Mouse (Mus musculus): Measurements from ENCODE around the gene Psma6. TPM values are rescaled to one million over a fixed set of nuclear protein-coding genes. Genes with fewer than 3 reads are reported as not detected.

Gene Psma6
- polyA plus RNA-seq, 1 experiment from 2014 or later, result 292 TPM

DNA sequence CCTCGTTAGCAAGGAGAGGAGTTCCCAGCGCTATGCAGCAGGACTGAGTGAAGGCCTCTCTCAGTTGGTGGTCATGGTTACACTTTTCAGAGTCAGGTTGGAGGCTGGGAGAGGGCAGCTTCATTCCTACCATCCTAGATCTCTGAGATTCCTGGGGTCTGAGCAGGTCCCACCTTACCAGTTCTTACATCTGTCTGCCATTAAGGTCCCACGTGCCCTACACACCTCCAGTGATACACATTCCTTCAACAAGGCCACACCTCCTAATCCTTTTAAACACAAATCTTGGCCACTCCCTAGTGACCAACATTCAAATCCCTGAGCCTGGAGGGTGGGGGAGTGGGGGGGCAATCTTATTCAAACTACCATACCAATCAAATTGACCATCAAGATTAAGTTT lies 72.1 kb downstream of the Psma6 start:
- Histone ChIP-seq H3K9me3 (ENCODE audit: control insufficient read depth) (no peaks in the 10 kb centered on the region), H3K4me2 (replicated peaks; ENCODE audit: low read depth) (no peak overlapping the region), H3K9ac (ENCODE audit: low read depth, low read length) (no peak overlapping the region), H3K27me3 (replicated peaks; ENCODE audit: control insufficient read depth, insufficient read depth, low read length) (no peaks in the 10 kb centered on the region), H3K4me1 (replicated peaks; ENCODE audit: control insufficient read depth, insufficient read depth, low read length) (0 out of 2 replicates have a peak, but pooled peaks cover 17% of the 10 kb centered on the region), H3K27ac (ENCODE audit: low read depth, low read length) (no peak overlapping the region), H3K36me3 (ENCODE audit: control insufficient read depth, insufficient read depth) (no peaks in the 10 kb centered on the region), H3K4me3 (ENCODE audit: low read depth, low read length) (no peak overlapping the region)
- WGBS, result 63% methylated on average over 3 of the region's 3 CpGs
- no peak for ATAC-seq
- TF ChIP-seq CTCF (IDR thresholded peaks at IDR 0.05; ENCODE audit: low read depth), result no peak

GRCm38 (mm10) chr12:55456893-55457292 lies 72.9 kb downstream of the Psma6 start:
- no peak overlapping the region for H3K9ac ChIP-seq (ENCODE audit: low read depth, low read length)
- H3K4me1 ChIP-seq (replicated peaks; ENCODE audit: control insufficient read depth, insufficient read depth, low read length), result 0 out of 2 replicates have a peak, but pooled peaks cover 17% of the 10 kb centered on the region
- no peak overlapping the region for H3K4me2 ChIP-seq (replicated peaks; ENCODE audit: low read depth)
- H3K27ac ChIP-seq (ENCODE audit: low read depth, low read length), result no peak overlapping the region
- H3K4me3 ChIP-seq (ENCODE audit: low read depth, low read length), result no peak overlapping the region
- H3K27me3 ChIP-seq (replicated peaks; ENCODE audit: control insufficient read depth, insufficient read depth, low read length), result no peaks in the 10 kb centered on the region
- no peak for ATAC-seq
- H3K36me3 ChIP-seq (ENCODE audit: control insufficient read depth, insufficient read depth), result no peaks in the 10 kb centered on the region
- no peaks in the 10 kb centered on the region for H3K9me3 ChIP-seq (ENCODE audit: control insufficient read depth)
- 89% methylated on average over 5 of the region's 5 CpGs for WGBS
- no peak for TF ChIP-seq CTCF (IDR thresholded peaks at IDR 0.05; ENCODE audit: low read depth)

GRCm38 (mm10) chr12:55459739-55460138 lies 75.7 kb downstream of the Psma6 start:
- Histone ChIP-seq H3K4me2 (replicated peaks; ENCODE audit: low read depth) (no peak overlapping the region), H3K36me3 (ENCODE audit: control insufficient read depth, insufficient read depth) (no peaks in the 10 kb centered on the region), H3K27ac (ENCODE audit: low read depth, low read length) (no peak overlapping the region), H3K27me3 (replicated peaks; ENCODE audit: control insufficient read depth, insufficient read depth, low read length) (no peaks in the 10 kb centered on the region), H3K9me3 (ENCODE audit: control insufficient read depth) (no peaks in the 10 kb centered on the region), H3K4me1 (replicated peaks; ENCODE audit: control insufficient read depth, insufficient read depth, low read length) (peaks cover 21% of the 10 kb centered on the region), H3K4me3 (ENCODE audit: low read depth, low read length) (no peak overlapping the region), H3K9ac (ENCODE audit: low read depth, low read length) (no peak overlapping the region)
- peak; percentile 50; the same call in 1 of the 2 replicates for ATAC-seq
- 33% methylated on average over 8 of the region's 8 CpGs for WGBS
- TF ChIP-seq CTCF (IDR thresholded peaks at IDR 0.05; ENCODE audit: low read depth), result no peak

DNA sequence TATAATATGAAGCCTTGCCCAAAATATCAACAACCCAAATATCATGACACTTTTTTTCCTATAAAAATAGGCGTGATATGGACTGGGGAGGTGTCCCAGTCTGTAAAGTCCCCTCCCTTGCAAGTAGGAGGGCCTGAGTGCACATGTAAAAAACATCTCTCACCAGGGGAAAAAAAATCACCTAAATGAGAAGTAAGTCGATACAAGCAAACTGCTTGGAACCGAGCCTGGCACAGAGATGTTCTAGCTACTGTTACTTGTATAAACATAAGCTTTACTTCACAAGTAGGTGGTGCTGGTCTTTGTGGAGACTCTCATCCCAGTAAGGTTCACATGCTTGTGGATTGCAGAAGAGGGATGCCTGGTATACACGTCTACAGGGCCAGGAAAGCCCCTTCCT lies 76.9 kb downstream of the Psma6 start:
- no peak overlapping the region for H3K4me2 ChIP-seq (replicated peaks; ENCODE audit: low read depth)
- no peaks in the 10 kb centered on the region for H3K27me3 ChIP-seq (replicated peaks; ENCODE audit: control insufficient read depth, insufficient read depth, low read length)
- no peak overlapping the region for H3K9ac ChIP-seq (ENCODE audit: low read depth, low read length)
- no peak overlapping the region for H3K4me3 ChIP-seq (ENCODE audit: low read depth, low read length)
- WGBS, result 54% methylated on average over 4 of the region's 4 CpGs
- H3K36me3 ChIP-seq (ENCODE audit: control insufficient read depth, insufficient read depth), result no peaks in the 10 kb centered on the region
- TF ChIP-seq CTCF (IDR thresholded peaks at IDR 0.05; ENCODE audit: low read depth), result 0 out of 2 replicates have a peak, but pooled peaks have one; percentile 8
- H3K9me3 ChIP-seq (ENCODE audit: control insufficient read depth), result no peaks in the 10 kb centered on the region
- H3K4me1 ChIP-seq (replicated peaks; ENCODE audit: control insufficient read depth, insufficient read depth, low read length), result peaks cover 26% of the 10 kb centered on the region
- no peak for ATAC-seq
- no peak overlapping the region for H3K27ac ChIP-seq (ENCODE audit: low read depth, low read length)

DNA sequence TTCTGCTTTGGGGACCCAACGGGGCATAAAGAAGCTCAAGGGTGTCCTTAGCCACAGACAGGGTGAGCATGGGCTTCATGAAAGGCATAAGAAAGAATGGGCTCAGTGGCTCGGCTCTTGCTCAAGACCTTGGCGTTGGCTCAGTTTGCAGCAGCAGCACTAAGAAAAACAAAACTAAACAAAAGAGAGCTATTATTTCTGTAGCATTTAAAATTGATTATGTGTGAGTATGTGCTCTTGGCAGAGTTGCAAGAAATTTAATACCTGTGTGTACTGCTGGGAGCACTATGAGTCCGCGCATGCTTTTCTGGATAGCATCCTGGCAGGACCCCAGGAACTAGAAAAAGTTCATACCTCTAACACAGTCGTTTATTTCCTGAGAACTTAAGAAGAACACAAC lies 77.7 kb downstream of the Psma6 start:
- H3K4me1 ChIP-seq (replicated peaks; ENCODE audit: control insufficient read depth, insufficient read depth, low read length), result peaks cover 24% of the 10 kb centered on the region
- TF ChIP-seq CTCF (IDR thresholded peaks at IDR 0.05; ENCODE audit: low read depth), result no peak
- no peak for ATAC-seq

GRCm38 (mm10) chr12:55462456-55462855 lies 78.4 kb downstream of the Psma6 start:
- TF ChIP-seq CTCF (IDR thresholded peaks at IDR 0.05; ENCODE audit: low read depth), result no peak
- ATAC-seq, result no peak
- no peak overlapping the region for H3K27ac ChIP-seq (ENCODE audit: low read depth, low read length)
- no peak overlapping the region for H3K4me2 ChIP-seq (replicated peaks; ENCODE audit: low read depth)
- H3K27me3 ChIP-seq (replicated peaks; ENCODE audit: control insufficient read depth, insufficient read depth, low read length), result no peaks in the 10 kb centered on the region
- no peak overlapping the region for H3K9ac ChIP-seq (ENCODE audit: low read depth, low read length)
- WGBS, result 56% methylated on average over 6 of the region's 6 CpGs
- peaks cover 24% of the 10 kb centered on the region for H3K4me1 ChIP-seq (replicated peaks; ENCODE audit: control insufficient read depth, insufficient read depth, low read length)
- H3K36me3 ChIP-seq (ENCODE audit: control insufficient read depth, insufficient read depth), result no peaks in the 10 kb centered on the region
- no peak overlapping the region for H3K4me3 ChIP-seq (ENCODE audit: low read depth, low read length)
- H3K9me3 ChIP-seq (ENCODE audit: control insufficient read depth), result no peaks in the 10 kb centered on the region

More for the DNA sequence above, 77.7 kb downstream of the Psma6 start:
- no peaks in the 10 kb centered on the region for H3K27me3 ChIP-seq (replicated peaks; ENCODE audit: control insufficient read depth, insufficient read depth, low read length)
- no peak overlapping the region for H3K9ac ChIP-seq (ENCODE audit: low read depth, low read length)
- H3K4me3 ChIP-seq (ENCODE audit: low read depth, low read length), result no peak overlapping the region
- no peaks in the 10 kb centered on the region for H3K9me3 ChIP-seq (ENCODE audit: control insufficient read depth)
- no peaks in the 10 kb centered on the region for H3K36me3 ChIP-seq (ENCODE audit: control insufficient read depth, insufficient read depth)
- H3K4me2 ChIP-seq (replicated peaks; ENCODE audit: low read depth), result no peak overlapping the region
- WGBS, result 73% methylated on average over 6 of the region's 6 CpGs
- H3K27ac ChIP-seq (ENCODE audit: low read depth, low read length), result no peak overlapping the region

- H3K9me3 ChIP-seq (ENCODE audit: control insufficient read depth), result no peaks in the 10 kb centered on the region
- H3K4me2 ChIP-seq (replicated peaks; ENCODE audit: low read depth), result no peak overlapping the region
- H3K36me3 ChIP-seq (ENCODE audit: control insufficient read depth, insufficient read depth), result no peaks in the 10 kb centered on the region
- peaks cover 24% of the 10 kb centered on the region for H3K4me1 ChIP-seq (replicated peaks; ENCODE audit: control insufficient read depth, insufficient read depth, low read length)
- ATAC-seq, result no peak
- no peaks in the 10 kb centered on the region for H3K27me3 ChIP-seq (replicated peaks; ENCODE audit: control insufficient read depth, insufficient read depth, low read length)
- H3K4me3 ChIP-seq (ENCODE audit: low read depth, low read length), result no peak overlapping the region
- WGBS, result 82% methylated on average over 5 of the region's 5 CpGs
- no peak for TF ChIP-seq CTCF (IDR thresholded peaks at IDR 0.05; ENCODE audit: low read depth)
- no peak overlapping the region for H3K27ac ChIP-seq (ENCODE audit: low read depth, low read length)
- H3K9ac ChIP-seq (ENCODE audit: low read depth, low read length), result no peak overlapping the region
Measured at GRCm38 (mm10) chr12:55463087-55463486, 79.1 kb downstream of the Psma6 start.
